Mouse (Mus musculus): Measurements from ENCODE around the gene Golga4. TPM values are rescaled to one million over a fixed set of nuclear protein-coding genes. Genes with fewer than 3 reads are reported as not detected.

Gene Golga4
- polyA plus RNA-seq (2015; fragmentation: Nextera tagmentation; extraction: Ambion mirVana): 46.2 and 48.6 TPM in 2 replicates

- under 1% methylated on average over 43 of the region's 43 CpGs for WGBS
- Histone ChIP-seq H3K9ac (peak within 1 kb of the TSS; percentile 89), H3K27ac (replicated peaks) (peak within 1 kb of the TSS; percentile 81), H3K9me3 (no peaks in the 10 kb centered on the region), H3K4me2 (peak within 1 kb of the TSS; percentile 98), H3K36me3 (no peaks in the 10 kb centered on the region), H3K4me3 (peak within 1 kb of the TSS; percentile 83), H3K4me1 (replicated peaks) (peaks cover 27% of the 10 kb centered on the region), H3K27me3 (no peaks in the 10 kb centered on the region)
- ATAC-seq (ENCODE audit: low FRiP score, low read depth): peak; percentile 92
Observed at GRCm38 (mm10) chr9:118506020-118506403, at the start of gene Golga4. Gene Golga4 (plus strand): TSS chr9:118506267.

- H3K27me3 ChIP-seq: no peaks in the 10 kb centered on the region
- H3K27ac ChIP-seq (replicated peaks): no peak overlapping the region
- WGBS: 50% methylated on average over 6 of the region's 6 CpGs
- no peak for ATAC-seq (ENCODE audit: low FRiP score, low read depth)
- no peaks in the 10 kb centered on the region for H3K9me3 ChIP-seq
- H3K9ac ChIP-seq: no peak overlapping the region
- no peak overlapping the region for H3K4me3 ChIP-seq
- no peaks in the 10 kb centered on the region for H3K4me1 ChIP-seq (replicated peaks)
- no peak overlapping the region for H3K4me2 ChIP-seq
- H3K36me3 ChIP-seq: no peaks in the 10 kb centered on the region
Observed at GRCm38 (mm10) chr9:118456405-118456804, 49.7 kb upstream of the Golga4 start.

GRCm38 (mm10) chr9:118458039-118458438 is 48.0 kb upstream of the Golga4 start:
- no peak overlapping the region for H3K4me3 ChIP-seq
- WGBS: 18% methylated on average over 5 of the region's 5 CpGs
- no peak overlapping the region for H3K27ac ChIP-seq (replicated peaks)
- H3K36me3 ChIP-seq: no peaks in the 10 kb centered on the region
- no peaks in the 10 kb centered on the region for H3K4me1 ChIP-seq (replicated peaks)
- H3K4me2 ChIP-seq: no peak overlapping the region
- ATAC-seq (ENCODE audit: low FRiP score, low read depth): no peak
- no peaks in the 10 kb centered on the region for H3K27me3 ChIP-seq
- no peak overlapping the region for H3K9ac ChIP-seq
- H3K9me3 ChIP-seq: no peaks in the 10 kb centered on the region

- Histone ChIP-seq H3K4me3 (no peak overlapping the region), H3K27me3 (peaks cover 10% of the 10 kb centered on the region), H3K4me2 (no peak overlapping the region), H3K36me3 (no peaks in the 10 kb centered on the region), H3K27ac (replicated peaks) (no peak overlapping the region), H3K4me1 (replicated peaks) (peaks cover 3% of the 10 kb centered on the region; the same call in 1 of the 2 replicates), H3K9ac (no peak overlapping the region), H3K9me3 (no peaks in the 10 kb centered on the region)
- WGBS: 69% methylated on average over 1 of the region's 1 CpGs
- no peak for ATAC-seq (ENCODE audit: low FRiP score, low read depth)
Observed at GRCm38 (mm10) chr9:118464031-118464430, 42.0 kb upstream of the Golga4 start.

- ATAC-seq (ENCODE audit: low FRiP score, low read depth): no peak
- H3K4me2 ChIP-seq: peak overlapping the region; percentile 4; the same call in 1 of the 2 replicates
- no peaks in the 10 kb centered on the region for H3K9me3 ChIP-seq
- no peak overlapping the region for H3K27ac ChIP-seq (replicated peaks)
- no peaks in the 10 kb centered on the region for H3K36me3 ChIP-seq
- WGBS: 3% methylated on average over 14 of the region's 14 CpGs
- H3K9ac ChIP-seq: no peak overlapping the region
- H3K4me1 ChIP-seq (replicated peaks): peaks cover 3% of the 10 kb centered on the region; the same call in 1 of the 2 replicates
- peaks cover 44% of the 10 kb centered on the region for H3K27me3 ChIP-seq
- no peak overlapping the region for H3K4me3 ChIP-seq
Observed at GRCm38 (mm10) chr9:118468301-118468700, 37.8 kb upstream of the Golga4 start.

- no peak overlapping the region for H3K27ac ChIP-seq (replicated peaks)
- H3K4me1 ChIP-seq (replicated peaks): peaks cover 3% of the 10 kb centered on the region; the same call in 1 of the 2 replicates
- no peak overlapping the region for H3K9ac ChIP-seq
- H3K4me2 ChIP-seq: no peak overlapping the region
- H3K36me3 ChIP-seq: no peaks in the 10 kb centered on the region
- H3K27me3 ChIP-seq: peaks cover 45% of the 10 kb centered on the region
- H3K9me3 ChIP-seq: no peaks in the 10 kb centered on the region
- WGBS: 11% methylated on average over 16 of the region's 16 CpGs
- ATAC-seq (ENCODE audit: low FRiP score, low read depth): no peak
- H3K4me3 ChIP-seq: no peak overlapping the region
Observed at GRCm38 (mm10) chr9:118469272-118469671, 36.8 kb upstream of the Golga4 start.

GRCm38 (mm10) chr9:118471296-118471695 is 34.8 kb upstream of the Golga4 start:
- H3K27ac ChIP-seq (replicated peaks): no peak overlapping the region
- no peak overlapping the region for H3K9ac ChIP-seq
- H3K4me3 ChIP-seq: no peak overlapping the region
- H3K4me2 ChIP-seq: no peak overlapping the region
- ATAC-seq (ENCODE audit: low FRiP score, low read depth): no peak
- 20% methylated on average over 3 of the region's 3 CpGs for WGBS
- H3K36me3 ChIP-seq: no peaks in the 10 kb centered on the region
- peaks cover 7% of the 10 kb centered on the region; the same call in 1 of the 2 replicates for H3K4me1 ChIP-seq (replicated peaks)
- no peaks in the 10 kb centered on the region for H3K9me3 ChIP-seq
- H3K27me3 ChIP-seq: peaks cover 64% of the 10 kb centered on the region

- H3K36me3 ChIP-seq: no peaks in the 10 kb centered on the region
- H3K4me2 ChIP-seq: peak overlapping the region; percentile 54
- ATAC-seq (ENCODE audit: low FRiP score, low read depth): peak; percentile 19; the same call in 1 of the 2 replicates
- H3K9me3 ChIP-seq: no peaks in the 10 kb centered on the region
- peaks cover 30% of the 10 kb centered on the region for H3K4me1 ChIP-seq (replicated peaks)
- peaks cover 67% of the 10 kb centered on the region for H3K27me3 ChIP-seq
- WGBS: under 1% methylated on average over 22 of the region's 22 CpGs
- H3K9ac ChIP-seq: no peak overlapping the region
- H3K4me3 ChIP-seq: peak overlapping the region; percentile 13; the same call in 1 of the 2 replicates
- no peak overlapping the region for H3K27ac ChIP-seq (replicated peaks)
Observed at GRCm38 (mm10) chr9:118476211-118476765, 29.8 kb upstream of the Golga4 start.

- Histone ChIP-seq H3K36me3 (no peaks in the 10 kb centered on the region), H3K27me3 (peaks cover 70% of the 10 kb centered on the region), H3K4me2 (peak overlapping the region; percentile 54), H3K4me3 (peak overlapping the region; percentile 13), H3K9me3 (no peaks in the 10 kb centered on the region), H3K27ac (replicated peaks) (no peak overlapping the region), H3K4me1 (replicated peaks) (peaks cover 30% of the 10 kb centered on the region), H3K9ac (no peak overlapping the region)
- no peak for ATAC-seq (ENCODE audit: low FRiP score, low read depth)
- WGBS: under 1% methylated on average over 33 of the region's 33 CpGs
Observed at GRCm38 (mm10) chr9:118476766-118477271, 29.2 kb upstream of the Golga4 start.

- ATAC-seq (ENCODE audit: low FRiP score, low read depth): no peak
- Histone ChIP-seq H3K4me2 (peak overlapping the region; percentile 54), H3K27ac (replicated peaks) (no peak overlapping the region), H3K4me1 (replicated peaks) (peaks cover 30% of the 10 kb centered on the region), H3K27me3 (peaks cover 73% of the 10 kb centered on the region), H3K9ac (no peak overlapping the region), H3K36me3 (no peaks in the 10 kb centered on the region), H3K4me3 (peak overlapping the region; percentile 13), H3K9me3 (no peaks in the 10 kb centered on the region)
- WGBS: 1% methylated on average over 31 of the region's 31 CpGs
Observed at GRCm38 (mm10) chr9:118477281-118477931, 28.7 kb upstream of the Golga4 start.

GRCm38 (mm10) chr9:118477961-118478360 is 28.1 kb upstream of the Golga4 start, which contains the start of gene Eomes:
Gene Eomes (plus strand): TSS chr9:118478212.
- Histone ChIP-seq H3K9ac (no peak within 1 kb of the TSS), H3K4me2 (peak within 1 kb of the TSS; percentile 54), H3K9me3 (no peaks in the 10 kb centered on the region), H3K4me1 (replicated peaks) (peaks cover 30% of the 10 kb centered on the region), H3K4me3 (peak within 1 kb of the TSS; percentile 36), H3K27ac (replicated peaks) (no peak within 1 kb of the TSS), H3K27me3 (peaks cover 73% of the 10 kb centered on the region), H3K36me3 (no peaks in the 10 kb centered on the region)
- WGBS: under 1% methylated on average over 9 of the region's 9 CpGs
- ATAC-seq (ENCODE audit: low FRiP score, low read depth): no peak

- Histone ChIP-seq H3K4me3 (peak overlapping the region; percentile 36), H3K27me3 (peaks cover 75% of the 10 kb centered on the region), H3K4me2 (peak overlapping the region; percentile 54), H3K36me3 (no peaks in the 10 kb centered on the region), H3K9me3 (no peaks in the 10 kb centered on the region), H3K27ac (replicated peaks) (no peak overlapping the region), H3K4me1 (replicated peaks) (peaks cover 30% of the 10 kb centered on the region), H3K9ac (no peak overlapping the region)
- no peak for ATAC-seq (ENCODE audit: low FRiP score, low read depth)
- under 1% methylated on average over 24 of the region's 29 CpGs for WGBS
Observed at GRCm38 (mm10) chr9:118478458-118478838, 27.6 kb upstream of the Golga4 start.

Measured in hindbrain, embryonic 15.5 days (tissue).